Mouse (Mus musculus): ENCODE measurements around the gene Adm.

DNA sequence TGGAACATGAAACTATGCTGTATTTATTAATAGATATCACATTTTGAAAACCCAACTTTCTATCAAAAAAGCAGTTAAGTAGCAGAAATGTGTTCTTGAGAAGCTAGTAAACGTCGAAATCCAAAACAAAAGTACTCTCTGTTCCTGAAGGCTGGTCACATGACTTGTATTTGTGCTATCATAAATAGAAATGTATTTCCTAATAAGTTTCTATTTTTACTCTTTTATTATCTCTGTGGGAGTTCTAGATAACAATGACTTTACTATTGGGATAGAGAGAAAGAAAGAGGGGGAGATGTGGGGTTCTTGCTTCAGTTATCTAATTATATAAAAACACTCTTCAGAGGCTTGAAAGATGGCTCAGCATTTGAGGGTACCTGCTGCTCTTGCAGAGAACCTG, 42.2 kb upstream of the Adm start:
- no peak for TF ChIP-seq CTCF (IDR thresholded peaks at IDR 0.05; ENCODE audit: borderline replicate concordance, insufficient read depth, low read length)
- TF ChIP-seq POLR2A (IDR thresholded peaks at IDR 0.05; ENCODE audit: low read depth, low read length), result no peak
